Mouse (Mus musculus) forebrain, embryonic 11.5 days (tissue): Measurements from ENCODE around the gene Rps12. TPM values are rescaled to one million over a fixed set of nuclear protein-coding genes. Genes with fewer than 3 reads are reported as not detected.

Source experiments
- ATAC-seq: fragments of 200-750 bp; cut with Nextera tagmentation; replicated peaks from 2 replicates; pipeline ENCODE4 v1.8.0; 2017; ENCODE audit warnings: moderate TSS enrichment; ENCODE audit not compliant: low FRiP score
- DNase-seq: peaks from one replicate; pipeline ENCODE4 v3.0.0-alpha.2; 2017; ENCODE audit warnings: low spot score
- H3K27ac ChIP-seq: fragments of 300-500 bp; sonication (generic); 2 replicates; pipeline ENCODE4 v1.5.1; 2014; ENCODE audit warnings: low read depth, low read length
- H3K27me3 ChIP-seq: fragments of 300-500 bp; sonication (generic); 2 replicates; pipeline ENCODE4 v1.6.1; 2014; ENCODE audit warnings: mild to moderate bottlenecking, low read length, mixed read lengths; ENCODE audit not compliant: control insufficient read depth, insufficient read depth
- H3K36me3 ChIP-seq: fragments of 300-500 bp; sonication (generic); 2 replicates; pipeline ENCODE4 v1.6.1; 2014; ENCODE audit warnings: mild to moderate bottlenecking, low read length, moderate library complexity, mixed read lengths; ENCODE audit not compliant: control insufficient read depth, insufficient read depth
- H3K4me1 ChIP-seq: fragments of 300-500 bp; sonication (generic); replicated peaks from 2 replicates; pipeline ENCODE4 v1.6.1; 2014; ENCODE audit warnings: low read length, mixed read lengths; ENCODE audit not compliant: control insufficient read depth, insufficient read depth
- H3K4me2 ChIP-seq: fragments of 300-500 bp; sonication (generic); 2 replicates; pipeline ENCODE4 v1.6.1; 2014; ENCODE audit warnings: low read depth, mild to moderate bottlenecking, low read length, moderate library complexity, mixed read lengths; ENCODE audit not compliant: severe bottlenecking
- H3K4me3 ChIP-seq: fragments of 300-500 bp; sonication (generic); 2 replicates; pipeline ENCODE4 v1.5.1; 2014; ENCODE audit warnings: low read depth, low read length
- H3K9ac ChIP-seq: fragments of 300-500 bp; sonication (generic); 2 replicates; pipeline ENCODE4 v1.6.1; 2014; ENCODE audit warnings: low read length
- H3K9me3 ChIP-seq: fragments of 300-500 bp; sonication (generic); 2 replicates; pipeline ENCODE4 v1.6.1; 2016; ENCODE audit warnings: low read length, mixed read lengths; ENCODE audit not compliant: control insufficient read depth
- WGBS: fragments of 180-500 bp; shearing (Covaris S2); extraction: QIAGEN DNeasy Blood & Tissue Kit; methylation state at CpG from one replicate; pipeline ENCODE4 v1.1.7; 2014; 5-methylcytosine and 5-hydroxymethylcytosine counted together
- polyA plus RNA-seq: library from polyadenylated mRNA; unstranded; fragments of >200 nt; fragmentation: Nextera tagmentation; extraction: Ambion mirVana; gene quantifications from 2 replicates; pipeline ENCODE4 v1.2.1, GENCODE M21; 2014

Rps12 gene
- polyA plus RNA-seq, 1 experiment from 2014 or later = 130 TPM

- DNase-seq = no peak
- Histone ChIP-seq H3K36me3 (peaks cover 11% of the 10 kb centered on the region), H3K4me3 (no peak overlapping the region), H3K27me3 (no peaks in the 10 kb centered on the region), H3K4me2 (no peak overlapping the region), H3K4me1 (peaks cover 2% of the 10 kb centered on the region; the same call in 1 of the 2 replicates), H3K9ac (no peak overlapping the region), H3K9me3 (no peaks in the 10 kb centered on the region), H3K27ac (no peak overlapping the region)
- ATAC-seq = no peak
- WGBS = 86% methylated on average over 11 of the region's 11 CpGs
These were observed 5.0 kb downstream of the Rps12 start for GRCm38 (mm10) chr10:23781760-23782735.

DNA sequence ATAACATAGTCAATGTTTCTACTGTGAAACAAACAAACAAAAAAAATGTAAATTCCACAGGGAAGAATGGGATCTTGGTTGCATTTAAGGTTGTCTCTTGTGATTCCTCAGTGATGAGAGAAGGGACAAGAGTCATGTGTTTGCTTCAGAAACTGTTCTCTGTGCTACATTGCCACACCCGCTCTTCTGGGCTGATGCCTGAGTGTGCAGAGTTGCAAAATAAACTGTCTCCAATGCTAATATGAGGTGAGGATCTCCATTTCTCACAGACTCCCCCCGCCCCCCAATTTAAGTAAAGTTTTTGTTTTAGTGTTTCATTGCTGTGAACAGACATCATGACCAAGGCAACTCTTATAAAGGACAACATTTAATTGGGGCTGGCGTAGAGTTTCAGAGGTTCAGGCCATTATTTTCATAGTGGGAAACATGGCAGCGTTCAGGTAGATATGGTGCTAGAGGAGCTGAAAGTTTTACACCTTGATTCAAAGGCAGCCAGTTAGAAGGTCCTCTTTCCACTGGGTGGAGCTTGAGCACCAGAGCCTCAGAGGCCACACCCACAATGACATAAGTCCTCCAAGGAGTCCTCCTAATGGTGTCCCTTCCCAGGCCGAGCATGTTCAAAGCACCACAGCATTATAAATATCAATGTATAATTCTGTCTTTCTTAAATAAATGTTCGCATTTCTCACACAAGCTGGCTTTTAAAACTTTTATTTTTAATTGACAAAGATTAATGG is 6.4 kb downstream of the Rps12 start:
- Histone ChIP-seq H3K27me3 (no peaks in the 10 kb centered on the region), H3K4me2 (no peak overlapping the region), H3K27ac (no peak overlapping the region), H3K9me3 (no peaks in the 10 kb centered on the region), H3K4me1 (peaks cover 2% of the 10 kb centered on the region; the same call in 1 of the 2 replicates), H3K9ac (no peak overlapping the region), H3K4me3 (no peak overlapping the region), H3K36me3 (peaks cover 11% of the 10 kb centered on the region)
- no peak for DNase-seq
- 86% methylated on average over 6 of the region's 6 CpGs for WGBS
- 0 out of 2 replicates have a peak, but pooled peaks have one; percentile 28 for ATAC-seq

DNA sequence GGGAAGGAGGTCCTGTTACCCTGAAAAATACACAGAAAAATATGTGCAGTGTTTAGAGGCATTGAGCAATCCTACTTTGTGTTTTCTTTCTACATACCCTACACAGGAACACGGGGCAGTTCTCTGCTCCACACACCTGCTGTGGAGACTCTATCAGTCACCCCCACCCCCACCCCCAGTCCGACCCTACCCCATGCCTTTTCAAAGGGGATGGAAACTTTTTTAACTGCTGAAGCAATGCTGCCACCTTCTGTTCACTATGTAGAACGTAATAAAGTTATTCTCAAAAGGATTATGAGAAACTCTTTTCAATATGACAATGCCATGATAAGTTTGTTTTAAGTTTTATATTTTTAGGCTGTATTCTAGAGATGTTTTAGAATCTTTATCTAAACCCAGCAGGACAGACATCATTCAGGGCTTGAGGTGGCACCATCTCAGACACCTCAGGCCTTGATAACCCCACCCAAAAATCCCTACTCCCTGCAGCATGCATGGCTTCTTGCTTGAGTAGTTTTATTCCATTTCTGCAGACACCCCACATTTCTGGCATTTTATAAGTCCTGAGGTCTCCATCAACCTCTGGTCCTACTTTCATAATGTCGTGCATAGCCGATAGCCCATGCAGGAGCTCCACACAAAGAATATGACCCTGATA is 9.7 kb downstream of the Rps12 start:
- 32% methylated on average over 5 of the region's 5 CpGs for WGBS
- Histone ChIP-seq H3K4me1 (no peaks in the 10 kb centered on the region), H3K27ac (no peak overlapping the region), H3K36me3 (no peaks in the 10 kb centered on the region; the same call in 1 of the 2 replicates), H3K4me3 (no peak overlapping the region), H3K9ac (no peak overlapping the region), H3K9me3 (no peaks in the 10 kb centered on the region), H3K27me3 (no peaks in the 10 kb centered on the region), H3K4me2 (no peak overlapping the region)
- ATAC-seq (peak; percentile 55), DNase-seq (no peak)

DNA sequence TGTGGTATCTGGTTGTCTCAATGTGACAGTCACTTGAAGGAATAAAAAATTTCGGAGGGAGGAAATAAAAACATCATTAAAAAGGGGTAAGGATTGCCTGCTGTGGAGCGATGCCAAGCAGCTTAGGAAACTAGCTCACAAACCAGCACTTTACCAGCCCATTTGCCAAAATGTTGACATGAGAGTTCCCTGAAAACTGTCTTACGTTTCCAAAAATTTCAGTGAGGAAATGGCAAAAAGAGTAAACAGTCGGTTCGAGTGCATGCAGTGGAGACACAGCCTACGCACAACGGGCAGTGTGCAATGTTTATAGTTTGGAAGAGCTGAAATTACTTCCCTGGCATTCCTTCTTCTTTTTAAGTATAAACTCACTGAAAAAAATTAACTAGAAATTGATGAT is 32.9 kb downstream of the Rps12 start:
- Histone ChIP-seq H3K4me3 (no peak overlapping the region), H3K9ac (no peak overlapping the region), H3K27me3 (no peaks in the 10 kb centered on the region), H3K9me3 (no peaks in the 10 kb centered on the region), H3K27ac (no peak overlapping the region), H3K4me1 (no peaks in the 10 kb centered on the region), H3K4me2 (no peak overlapping the region), H3K36me3 (no peaks in the 10 kb centered on the region)
- 82% methylated on average over 7 of the region's 7 CpGs for WGBS
- DNase-seq (no peak), ATAC-seq (no peak)

Other genes starting within 250 kb of the Rps12 start
- gene Slc18b1, start 9.7 kb upstream of the Rps12 start, polyA plus RNA-seq = 15.9 and 20.9 TPM in 2 replicates
- gene Vnn3, start 64.2 kb upstream of the Rps12 start, polyA plus RNA-seq = not detected in 2 replicates
- gene Vnn1, start 107.4 kb upstream of the Rps12 start, polyA plus RNA-seq = 1.5 and 3.7 TPM in 2 replicates
- not detected in 2 replicates for gene Taar1, start 133.1 kb upstream of the Rps12 start, polyA plus RNA-seq
- not detected in 2 replicates for gene Taar2, start 151.3 kb upstream of the Rps12 start, polyA plus RNA-seq
- not detected in 2 replicates for gene Taar3, start 162.3 kb upstream of the Rps12 start, polyA plus RNA-seq
- not detected in 2 replicates for gene Taar4, start 173.2 kb upstream of the Rps12 start, polyA plus RNA-seq
- not detected in 2 replicates for gene Taar5, start 183.4 kb upstream of the Rps12 start, polyA plus RNA-seq
- not detected in 2 replicates for gene Taar6, start 198.4 kb upstream of the Rps12 start, polyA plus RNA-seq
- gene Taar7a, start 206.2 kb upstream of the Rps12 start, polyA plus RNA-seq = not detected in 2 replicates
- not detected in 2 replicates for gene Taar7b, start 212.7 kb upstream of the Rps12 start, polyA plus RNA-seq
- not detected in 2 replicates for gene Taar7d, start 239.9 kb upstream of the Rps12 start, polyA plus RNA-seq